ENCODE assay signal across 8 mouse cellular contexts in genomic region chr3:135886659-135887027, GRCm38 (mm10).
DNase-seq lines count a peak whose midpoint lies in the region; ATAC-seq and TF ChIP-seq lines count a peak whose summit lies in the region.

No protein-coding gene starts in this region.

- TF ChIP-seq CTCF in forebrain, postnatal 0 days (IDR thresholded peaks at IDR 0.05; ENCODE audit: low read depth): peak; percentile 93
- TF ChIP-seq CTCF in midbrain, postnatal 0 days (IDR thresholded peaks at IDR 0.05): peak; percentile 97

- H3K4me2 ChIP-seq in heart, embryonic 16.5 days (ENCODE audit: low read depth, low read length): 0 out of 2 replicates have a peak overlapping the region, but pooled peaks have one; percentile 34
- H3K4me2 ChIP-seq in forebrain, postnatal 0 days (ENCODE audit: low read depth): 0 out of 2 replicates have a peak overlapping the region, but pooled peaks have one; percentile 25
- peak overlapping the region; percentile 30 for H3K4me2 ChIP-seq in midbrain, postnatal 0 days (ENCODE audit: low read depth, low read length, poor library complexity, severe bottlenecking)
- 0 out of 2 replicates have a peak overlapping the region, but pooled peaks have one; percentile 11 for H3K4me2 ChIP-seq in stomach, embryonic 16.5 days (ENCODE audit: low read depth, low read length)

- ATAC-seq in heart, embryonic 16.5 days (replicated peaks; ENCODE audit: extremely low read depth, insufficient read depth, low FRiP score): no peak
- ATAC-seq in forebrain, postnatal 0 days: peak; percentile 75
- peak; percentile 70 for ATAC-seq in inflammation-experienced regulatory T-cells, adult 6 months
- ATAC-seq in midbrain, postnatal 0 days (ENCODE audit: low FRiP score): peak; percentile 71; the same call in 1 of the 2 replicates
- no peak for ATAC-seq in stomach, embryonic 16.5 days (ENCODE audit: insufficient read depth, low FRiP score)

- H3K4me3 ChIP-seq in heart, embryonic 16.5 days (ENCODE audit: low read length): no peak overlapping the region
- 0 out of 2 replicates have a peak overlapping the region, but pooled peaks have one; percentile 9 for H3K4me3 ChIP-seq in forebrain, postnatal 0 days (ENCODE audit: low read depth, low read length)
- no peak overlapping the region for H3K4me3 ChIP-seq in midbrain, postnatal 0 days (ENCODE audit: low read depth, low read length)
- no peak overlapping the region for H3K4me3 ChIP-seq in stomach, embryonic 16.5 days (replicated peaks; ENCODE audit: low read length)

- H3K27ac ChIP-seq in heart, embryonic 16.5 days (ENCODE audit: low read length): no peak overlapping the region
- H3K27ac ChIP-seq in forebrain, postnatal 0 days (ENCODE audit: low read depth, low read length): no peak overlapping the region
- no peak overlapping the region for H3K27ac ChIP-seq in midbrain, postnatal 0 days (ENCODE audit: low read depth, low read length)
- no peak overlapping the region for H3K27ac ChIP-seq in stomach, embryonic 16.5 days (ENCODE audit: low read length)

- no peaks in the 10 kb centered on the region for H3K36me3 ChIP-seq in heart, embryonic 16.5 days (ENCODE audit: control insufficient read depth, insufficient read depth)
- H3K36me3 ChIP-seq in forebrain, postnatal 0 days (ENCODE audit: insufficient read depth): no peaks in the 10 kb centered on the region
- H3K36me3 ChIP-seq in midbrain, postnatal 0 days (ENCODE audit: insufficient read depth, low read length): no peaks in the 10 kb centered on the region
- H3K36me3 ChIP-seq in stomach, embryonic 16.5 days (ENCODE audit: control insufficient read depth, insufficient read depth, low read length): no peaks in the 10 kb centered on the region

- H3K27me3 ChIP-seq in heart, embryonic 16.5 days (ENCODE audit: control insufficient read depth, insufficient read depth, low read length): no peaks in the 10 kb centered on the region
- no peaks in the 10 kb centered on the region for H3K27me3 ChIP-seq in forebrain, postnatal 0 days (ENCODE audit: insufficient read depth, low read length)
- no peaks in the 10 kb centered on the region for H3K27me3 ChIP-seq in midbrain, postnatal 0 days (ENCODE audit: insufficient read depth, low read length)
- H3K27me3 ChIP-seq in stomach, embryonic 16.5 days (ENCODE audit: control insufficient read depth, insufficient read depth, low read length): no peaks in the 10 kb centered on the region

- intact Hi-C loops in left cerebral cortex, postnatal 10 days (cut with DNase I): loop anchor here (5.0 to 10.0 kb wide), 3 partner anchors 786 to 1528 kb away; partner anchors contain the start of gene Ppp3ca

- 39% methylated on average over 12 of the region's 12 CpGs for WGBS in heart, embryonic 16.5 days
- WGBS in forebrain, postnatal 0 days: 26% methylated on average over 12 of the region's 12 CpGs
- 21% methylated on average over 12 of the region's 12 CpGs for WGBS in midbrain, postnatal 0 days
- WGBS in stomach, embryonic 16.5 days: 37% methylated on average over 12 of the region's 12 CpGs

- no peaks in the 10 kb centered on the region for H3K9me3 ChIP-seq in heart, embryonic 16.5 days (replicated peaks; ENCODE audit: control insufficient read depth, low read length)
- no peaks in the 10 kb centered on the region for H3K9me3 ChIP-seq in forebrain, postnatal 0 days (ENCODE audit: low read length)
- no peaks in the 10 kb centered on the region for H3K9me3 ChIP-seq in midbrain, postnatal 0 days (ENCODE audit: low read length)
- H3K9me3 ChIP-seq in stomach, embryonic 16.5 days (replicated peaks; ENCODE audit: control insufficient read depth, low read length): no peaks in the 10 kb centered on the region

- no peak for DNase-seq in heart, adult 11 months
- DNase-seq in cerebellum, adult 11 months: peak; percentile 82
- peak; percentile 93 for DNase-seq in forebrain, postnatal 0 days
- DNase-seq in left cerebral cortex, postnatal 10 days (ENCODE audit: extremely low spot score in 1 of 2, low spot score in 2 of 2): peak; percentile 70 to 89
- peak; percentile 94 for DNase-seq in midbrain, postnatal 0 days (ENCODE audit: low spot score)

- H3K4me1 ChIP-seq in heart, embryonic 16.5 days (ENCODE audit: control insufficient read depth, insufficient read depth, low read length): no peaks in the 10 kb centered on the region
- H3K4me1 ChIP-seq in forebrain, postnatal 0 days (ENCODE audit: insufficient read depth): peaks cover 6% of the 10 kb centered on the region; the same call in 1 of the 2 replicates
- no peaks in the 10 kb centered on the region for H3K4me1 ChIP-seq in midbrain, postnatal 0 days (ENCODE audit: insufficient read depth, low read length)
- H3K4me1 ChIP-seq in stomach, embryonic 16.5 days (ENCODE audit: control insufficient read depth, insufficient read depth, low read length): no peaks in the 10 kb centered on the region

- no peak overlapping the region for H3K9ac ChIP-seq in heart, embryonic 16.5 days (ENCODE audit: low read length)
- no peak overlapping the region for H3K9ac ChIP-seq in forebrain, postnatal 0 days
- peak overlapping the region; percentile 33; the same call in 1 of the 2 replicates for H3K9ac ChIP-seq in midbrain, postnatal 0 days (replicated peaks; ENCODE audit: low read length, poor library complexity, severe bottlenecking)
- no peak overlapping the region for H3K9ac ChIP-seq in stomach, embryonic 16.5 days (ENCODE audit: low read length)

Comparison
In these comparisons a context has a peak if more than half of its experiments do, and no peak if none do; other contexts are left out.
1. ATAC-seq: peak in forebrain, postnatal 0 days (single experiment), inflammation-experienced regulatory T-cells, adult 6 months (single experiment) and midbrain, postnatal 0 days (single experiment); none in heart, embryonic 16.5 days (single experiment) and stomach, embryonic 16.5 days (single experiment).
2. Peak in every context shown above with its lines, with median percentiles within 50 percentile points of each other: H3K4me2 ChIP-seq.